ENCODE assay signal across 19 mouse cellular contexts in the genomic region with DNA sequence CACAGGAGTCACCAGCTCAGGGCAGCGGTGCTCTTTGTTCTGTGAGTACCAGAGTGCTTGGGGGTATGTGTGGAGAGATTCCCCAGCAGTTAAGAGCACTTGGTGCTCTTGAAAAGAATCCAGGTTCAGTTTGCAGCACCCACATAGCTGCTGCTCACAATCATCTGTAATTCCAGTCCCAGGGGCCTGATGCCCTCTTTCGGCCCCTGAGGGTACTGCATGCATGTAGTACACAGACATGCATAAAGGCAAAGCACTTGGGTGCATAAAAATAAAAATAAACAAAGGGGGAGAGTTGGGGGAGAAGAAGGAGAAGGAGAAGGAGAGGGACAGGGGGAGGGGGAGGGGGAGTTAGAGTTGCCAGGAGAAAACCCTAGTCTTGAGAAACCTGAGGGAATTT.
DNase-seq lines count a peak whose midpoint lies in the region; ATAC-seq and TF ChIP-seq lines count a peak whose summit lies in the region.
"Had no signal": no experiment of that assay in that cellular context is flagged by ENCODE, and none has a peak within 500 bp of the region (broad histone marks: within the 10 kb centered on the region; RNA-seq: fewer than 3 reads in every experiment).

No protein-coding gene starts in this region.

- no peak for TF ChIP-seq EP300 in lung, postnatal 0 days (IDR thresholded peaks at IDR 0.05)

- no peak overlapping the region for H3K4me3 ChIP-seq in intestine, postnatal 0 days (ENCODE audit: low read depth, low read length)
- H3K4me3 ChIP-seq in intestine, embryonic 16.5 days (ENCODE audit: low read length), result no peak overlapping the region
- H3K4me3 ChIP-seq in lung, postnatal 0 days (ENCODE audit: low read depth, low read length), result no peak overlapping the region
- H3K4me3 ChIP-seq in ES-E14 (ENCODE audit: insufficient read depth in 1 of 2, low read depth in 1 of 2, low read length in 2 of 2, poor library complexity in 1 of 2, severe bottlenecking in 1 of 2), result no peak overlapping the region
- H3K4me3 ChIP-seq: heart, embryonic 13.5 days; limb, embryonic 10.5 days; liver, embryonic 13.5 days; neural tube, embryonic 13.5 days; stomach, embryonic 15.5 days had no signal

- no peaks in the 10 kb centered on the region for H3K36me3 ChIP-seq in intestine, postnatal 0 days (ENCODE audit: control insufficient read depth, insufficient read depth)
- no peaks in the 10 kb centered on the region for H3K36me3 ChIP-seq in intestine, embryonic 16.5 days (ENCODE audit: control insufficient read depth, insufficient read depth, low read length)
- H3K36me3 ChIP-seq in lung, postnatal 0 days (ENCODE audit: insufficient read depth, low read length), result no peaks in the 10 kb centered on the region
- H3K36me3 ChIP-seq in ES-E14 (ENCODE audit: control insufficient read depth, insufficient read depth, low read length, poor library complexity, severe bottlenecking), result no peaks in the 10 kb centered on the region
- H3K36me3 ChIP-seq: heart, embryonic 13.5 days; limb, embryonic 10.5 days; liver, embryonic 13.5 days; neural tube, embryonic 13.5 days; stomach, embryonic 15.5 days had no signal

- H3K4me2 ChIP-seq in intestine, postnatal 0 days (replicated peaks; ENCODE audit: low read depth), result no peak overlapping the region
- no peak overlapping the region for H3K4me2 ChIP-seq in intestine, embryonic 16.5 days (ENCODE audit: low read depth, low read length)
- H3K4me2 ChIP-seq in lung, postnatal 0 days (replicated peaks; ENCODE audit: low read depth, low read length), result no peak overlapping the region
- H3K4me2 ChIP-seq: heart, embryonic 13.5 days; liver, embryonic 13.5 days; neural tube, embryonic 13.5 days; stomach, embryonic 15.5 days had no signal

- in situ Hi-C loops in ES-E14 (cut with MboI; ENCODE audit: low sequenced_read_pairs in 2 of 2, unreplicated experiment in 2 of 2), result no loop called here

- DNase-seq in lung, postnatal 0 days (ENCODE audit: low spot score), result no peak
- DNase-seq in lung, postnatal 36 days, result no peak
- DNase-seq in ES-E14 (ENCODE audit: low read depth, low spot score), result peak; percentile 26
- DNase-seq in brain, embryonic 14.5 days (ENCODE audit: low read depth), result no peak
- no peak for DNase-seq in spleen, adult 12 weeks (ENCODE audit: low spot score)
- DNase-seq in right cerebral cortex, postnatal 36 days (ENCODE audit: low spot score in 2 of 2), result no peak
- DNase-seq: adrenal gland, postnatal 25 days; cerebellum, postnatal 10 days; gastrocnemius, postnatal 14 days; heart, postnatal 4 days; liver, embryonic 13.5 days; thymus, postnatal 36 days had no signal

- no peak for ATAC-seq in intestine, postnatal 0 days
- ATAC-seq in intestine, embryonic 16.5 days, result no peak
- no peak for ATAC-seq in lung, postnatal 0 days
- ATAC-seq: activated CD4-positive, CD25-positive, alpha-beta regulatory T cell, adult 4 months had no signal

- H3K27ac ChIP-seq in intestine, postnatal 0 days (ENCODE audit: low read depth, low read length), result no peak overlapping the region
- H3K27ac ChIP-seq in intestine, embryonic 16.5 days (ENCODE audit: low read length), result no peak overlapping the region
- no peak overlapping the region for H3K27ac ChIP-seq in lung, postnatal 0 days (ENCODE audit: low read length)
- H3K27ac ChIP-seq in ES-E14 (ENCODE audit: insufficient read depth, low read depth, low read length, poor library complexity, severe bottlenecking), result no peak overlapping the region
- H3K27ac ChIP-seq: heart, embryonic 13.5 days; limb, embryonic 10.5 days; liver, embryonic 13.5 days; neural tube, embryonic 13.5 days; stomach, embryonic 15.5 days had no signal

- no peaks in the 10 kb centered on the region for H3K9me3 ChIP-seq in intestine, postnatal 0 days (ENCODE audit: control insufficient read depth)
- H3K9me3 ChIP-seq in intestine, embryonic 16.5 days (ENCODE audit: control insufficient read depth, low read length), result no peaks in the 10 kb centered on the region
- H3K9me3 ChIP-seq in lung, postnatal 0 days (ENCODE audit: low read length), result no peaks in the 10 kb centered on the region
- no peaks in the 10 kb centered on the region for H3K9me3 ChIP-seq in ES-E14 (ENCODE audit: control insufficient read depth, insufficient read depth, low read depth, low read length)
- H3K9me3 ChIP-seq: heart, embryonic 13.5 days; limb, embryonic 10.5 days; liver, embryonic 13.5 days; neural tube, embryonic 13.5 days; stomach, embryonic 15.5 days had no signal

- TF ChIP-seq CTCF in intestine, postnatal 0 days (IDR thresholded peaks at IDR 0.05; ENCODE audit: low read depth), result peak; percentile 34
- peak; percentile 20; the same call in 1 of the 2 replicates for TF ChIP-seq CTCF in lung, postnatal 0 days (IDR thresholded peaks at IDR 0.05)
- peak; percentile 4; the same call in 1 of the 2 replicates for TF ChIP-seq CTCF in brain, embryonic 14.5 days (IDR thresholded peaks at IDR 0.05; ENCODE audit: borderline replicate concordance, extremely low read depth, insufficient read depth, insufficient read length)

- WGBS in intestine, postnatal 0 days, result 88% methylated on average over 2 of the region's 2 CpGs
- 97% methylated on average over 2 of the region's 2 CpGs for WGBS in intestine, embryonic 16.5 days
- WGBS in lung, postnatal 0 days, result 91% methylated on average over 2 of the region's 2 CpGs

- no peak overlapping the region for H3K9ac ChIP-seq in intestine, postnatal 0 days (ENCODE audit: low read depth, low read length)
- H3K9ac ChIP-seq in intestine, embryonic 16.5 days (ENCODE audit: low read depth, low read length), result no peak overlapping the region
- no peak overlapping the region for H3K9ac ChIP-seq in lung, postnatal 0 days (replicated peaks; ENCODE audit: low read depth)
- no peak overlapping the region for H3K9ac ChIP-seq in ES-E14 (ENCODE audit: insufficient read depth, low read depth, low read length, poor library complexity, severe bottlenecking)
- H3K9ac ChIP-seq: heart, embryonic 13.5 days; liver, embryonic 13.5 days; neural tube, embryonic 13.5 days; stomach, embryonic 15.5 days had no signal

- no peak for TF ChIP-seq POLR2A in brain, embryonic 14.5 days (IDR thresholded peaks at IDR 0.05; ENCODE audit: borderline replicate concordance, extremely low read depth, insufficient read depth, insufficient read length, poor library complexity, severe bottlenecking)

- no peaks in the 10 kb centered on the region for H3K4me1 ChIP-seq in intestine, postnatal 0 days (replicated peaks; ENCODE audit: control insufficient read depth, insufficient read depth, low read length)
- H3K4me1 ChIP-seq in intestine, embryonic 16.5 days (ENCODE audit: control insufficient read depth, insufficient read depth, low read length), result no peaks in the 10 kb centered on the region
- no peaks in the 10 kb centered on the region for H3K4me1 ChIP-seq in lung, postnatal 0 days (ENCODE audit: insufficient read depth, low read depth, low read length)
- H3K4me1 ChIP-seq in ES-E14 (ENCODE audit: control insufficient read depth in 2 of 2, insufficient read depth in 2 of 2, low read length in 2 of 2, poor library complexity in 1 of 2), result no peaks in the 10 kb centered on the region
- H3K4me1 ChIP-seq: heart, embryonic 13.5 days; liver, embryonic 13.5 days; neural tube, embryonic 13.5 days; stomach, embryonic 15.5 days had no signal

- H3K27me3 ChIP-seq in intestine, postnatal 0 days (replicated peaks; ENCODE audit: control insufficient read depth, insufficient read depth, low read length), result no peaks in the 10 kb centered on the region
- H3K27me3 ChIP-seq in intestine, embryonic 16.5 days (replicated peaks; ENCODE audit: control insufficient read depth, insufficient read depth, low read length), result no peaks in the 10 kb centered on the region
- no peaks in the 10 kb centered on the region for H3K27me3 ChIP-seq in lung, postnatal 0 days (replicated peaks; ENCODE audit: insufficient read depth, low read length)
- H3K27me3 ChIP-seq: heart, embryonic 13.5 days; liver, embryonic 13.5 days; neural tube, embryonic 13.5 days; stomach, embryonic 15.5 days had no signal

TF ChIP-seq in ES-E14, 5 proteins besides CTCF, POLR2A, EP300 and RAD21:
- TF ChIP-seq ZC3H11A (IDR thresholded peaks at IDR 0.05; ENCODE audit: borderline replicate concordance, low read depth, low read length) (no peak), HCFC1 (IDR thresholded peaks at IDR 0.05; ENCODE audit: borderline replicate concordance, insufficient read depth, low read length) (no peak), ZNF384 (IDR thresholded peaks at IDR 0.05; ENCODE audit: low read depth, low read length) (no peak)
